Mouse (Mus musculus) forelimb bud, embryonic 11.5 days (tissue): ENCODE results near the gene Ei24.
A peak's percentile ranks its signal among the peaks of the same experiment; 100 is the strongest.

Source experiments
- DNase-seq: peaks from one replicate; pipeline ENCODE4 v3.0.0-alpha.2; 2012; ENCODE audit warnings: low read depth, low spot score

Ei24 gene

DNA sequence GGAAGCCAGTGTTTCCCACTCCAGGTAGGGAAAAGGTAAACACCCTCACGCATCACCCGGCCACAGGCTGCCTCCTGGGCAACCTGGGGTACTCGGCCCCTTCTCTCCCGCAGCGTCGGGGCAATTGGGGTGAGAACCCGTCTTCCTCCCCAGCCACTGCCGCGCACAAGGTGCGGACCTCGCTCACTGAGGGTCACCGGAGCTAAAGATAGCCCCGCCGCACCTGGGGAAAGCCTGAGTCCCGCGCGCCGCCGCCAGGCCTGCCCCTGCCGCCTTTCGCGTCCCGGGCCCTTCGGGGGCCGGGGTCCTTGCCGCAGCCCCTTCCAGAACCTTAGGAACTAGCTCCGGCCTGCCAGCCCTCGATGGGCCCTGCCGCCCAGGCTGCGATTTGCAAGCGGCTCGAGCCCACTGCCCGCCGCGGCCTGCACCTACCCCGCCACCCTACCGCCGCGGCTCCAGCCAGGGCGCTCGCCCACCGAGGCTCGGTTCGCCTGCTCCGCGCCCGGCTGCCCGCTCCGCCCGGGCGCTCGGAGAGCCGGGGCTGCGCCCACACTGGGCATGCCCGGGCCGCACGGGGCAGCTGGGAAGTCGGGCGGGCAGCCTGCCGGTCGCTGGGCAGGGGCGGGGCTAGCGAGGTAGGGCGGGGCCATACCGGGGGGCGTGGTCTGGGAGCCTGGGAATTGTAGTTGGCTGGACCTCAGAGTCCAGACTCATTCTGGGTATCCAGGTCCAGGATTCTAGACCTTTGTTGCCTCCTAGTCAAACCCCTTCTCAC lies at the start of gene Ei24:
TSS of gene Ei24 (minus strand) at position 613 of the 775 bp plus-strand sequence.
- peak; percentile 67 for DNase-seq

DNA sequence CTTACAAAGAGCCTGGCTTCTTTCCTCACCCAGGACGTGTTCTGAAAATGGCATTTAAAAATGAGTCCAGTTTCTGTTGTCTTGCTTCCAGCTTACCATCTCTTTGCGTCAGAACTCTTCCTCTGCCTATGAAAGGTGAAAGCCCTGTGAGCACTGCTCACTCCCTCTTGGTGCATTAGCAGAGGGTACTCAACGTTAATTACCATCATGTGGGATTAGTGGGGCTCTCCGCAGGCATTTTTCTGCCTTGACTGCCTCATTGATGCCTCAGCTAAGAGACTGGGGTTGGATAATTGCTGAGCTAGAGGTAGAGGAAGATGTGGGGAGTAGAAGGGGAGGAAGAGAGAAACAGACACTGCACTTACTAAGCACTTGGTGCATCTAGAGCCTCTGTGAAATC lies 49.2 kb upstream of the Ei24 start:
- no peak for DNase-seq

- DNase-seq = no peak
These were observed 36.7 kb upstream of the Ei24 start for GRCm38 (mm10) chr9:36833914-36834313.

GRCm38 (mm10) chr9:36833043-36833881 lies 36.1 kb upstream of the Ei24 start:
- peak; percentile 21 for DNase-seq

- DNase-seq = peak; percentile 57
These were observed 35.3 kb upstream of the Ei24 start for GRCm38 (mm10) chr9:36832529-36832928.

GRCm38 (mm10) chr9:36831401-36831800 lies 34.2 kb upstream of the Ei24 start:
- DNase-seq = no peak

DNA sequence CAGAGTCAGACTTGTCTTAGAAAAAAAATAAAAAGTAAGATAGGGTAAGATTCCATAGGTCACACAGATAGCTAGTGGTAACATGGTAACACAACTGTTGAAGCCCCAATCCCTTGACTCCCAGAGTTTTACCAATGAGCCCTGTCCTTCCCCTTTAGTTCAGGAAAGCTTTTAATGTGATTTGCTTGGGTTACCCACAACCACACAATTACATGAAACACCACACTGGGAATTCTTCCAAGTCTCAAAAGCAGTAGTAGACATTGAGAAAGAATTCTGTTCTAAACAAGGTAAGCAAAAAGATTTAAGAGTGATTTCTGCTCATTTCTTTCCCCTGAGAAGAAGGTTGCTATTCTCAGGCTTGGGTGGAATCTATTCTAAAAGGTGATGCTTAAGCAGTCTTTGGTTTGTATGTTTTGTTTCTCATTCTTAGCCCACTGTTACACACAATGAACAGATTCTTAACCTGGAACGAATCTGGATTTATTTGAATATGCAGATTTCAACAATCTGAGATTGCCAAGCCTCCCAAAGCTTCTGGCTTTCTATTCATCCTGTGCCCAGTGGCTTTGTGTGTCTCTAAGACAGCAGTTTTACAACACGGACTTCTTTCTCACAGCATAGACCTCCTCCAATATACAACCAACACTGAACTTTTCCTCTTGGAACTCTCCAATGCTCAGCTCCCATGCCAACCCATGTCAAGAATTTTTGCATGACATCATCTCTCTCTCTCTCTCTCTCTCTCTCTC lies 29.6 kb upstream of the Ei24 start:
- no peak for DNase-seq

GRCm38 (mm10) chr9:36822024-36822423 lies 24.8 kb upstream of the Ei24 start:
- no peak for DNase-seq

DNA sequence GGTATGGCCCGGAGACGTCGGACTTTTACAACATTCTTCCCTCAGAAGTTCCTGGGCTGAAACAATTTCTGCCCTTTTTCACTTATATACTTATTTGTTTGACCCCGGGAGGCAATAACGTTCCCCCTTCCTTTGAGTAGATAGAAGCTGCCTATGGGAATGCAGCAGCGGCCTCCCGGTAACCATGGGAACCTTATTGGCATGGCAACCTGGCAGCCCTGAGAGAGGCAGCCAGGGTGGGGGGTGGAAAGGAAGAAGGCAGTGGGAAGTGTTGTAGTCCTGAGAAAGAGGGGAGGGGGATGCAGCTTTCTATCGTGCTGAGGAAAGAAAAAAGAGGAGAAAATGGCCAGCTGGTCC lies 24.4 kb upstream of the Ei24 start, which contains the start of gene Fez1:
TSS of gene Fez1 (plus strand) at position 221 of the 357 bp plus-strand sequence.
- DNase-seq = peak; percentile 82

DNA sequence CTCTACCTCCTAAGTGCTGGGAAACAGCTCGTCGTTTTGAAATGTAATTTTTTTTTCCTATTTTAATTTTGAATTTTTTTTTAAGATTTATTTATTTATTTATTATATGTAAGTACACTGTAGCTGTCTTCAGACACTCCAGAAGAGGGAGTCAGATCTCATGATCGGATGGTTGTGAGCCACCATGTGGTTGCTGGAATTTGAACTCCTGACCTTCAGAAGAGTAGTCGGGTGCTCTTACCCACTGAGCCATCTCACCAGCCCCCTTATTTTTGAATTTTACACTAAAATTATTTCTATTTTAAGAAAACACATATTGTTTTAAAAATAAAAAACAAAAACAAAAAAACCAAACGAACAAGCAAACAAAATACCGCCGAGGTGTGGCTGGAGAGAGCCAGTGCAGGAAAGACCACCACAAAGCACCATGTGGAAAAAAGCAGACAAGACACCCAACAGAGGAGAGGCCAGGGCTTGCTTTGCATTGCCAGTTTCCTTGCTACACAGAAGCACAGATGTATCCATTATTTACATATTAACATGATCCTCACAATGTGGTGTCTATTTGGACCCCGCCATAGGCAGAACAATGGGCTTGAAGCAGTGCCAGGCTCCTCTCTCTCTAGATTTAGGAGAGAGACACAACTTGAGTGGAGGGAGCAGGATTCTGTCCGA lies 23.9 kb upstream of the Ei24 start:
- no peak for DNase-seq

GRCm38 (mm10) chr9:36818905-36819304 lies 21.7 kb upstream of the Ei24 start:
- DNase-seq = no peak

DNA sequence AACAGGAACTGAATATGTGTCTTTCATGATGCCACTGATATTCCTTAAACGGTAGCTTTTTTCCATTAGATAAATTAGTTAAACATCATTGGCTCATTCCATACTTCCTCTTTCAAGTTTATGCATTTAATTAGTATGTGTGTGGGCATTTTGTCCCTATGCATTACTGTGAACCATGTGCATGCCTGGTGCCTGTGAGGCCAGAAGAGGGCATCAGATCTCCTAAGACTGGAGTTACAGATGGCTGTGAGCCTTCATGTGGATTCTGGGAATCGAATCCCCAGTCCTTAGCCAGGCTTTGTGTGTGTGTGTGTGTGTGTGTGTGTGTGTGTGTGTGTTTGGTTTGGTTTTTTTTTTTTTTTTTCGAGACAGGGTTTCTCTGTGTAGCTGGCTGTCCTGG lies 17.3 kb upstream of the Ei24 start:
- no peak for DNase-seq

- DNase-seq = no peak
These were observed 11.1 kb upstream of the Ei24 start for GRCm38 (mm10) chr9:36808126-36808785.

DNA sequence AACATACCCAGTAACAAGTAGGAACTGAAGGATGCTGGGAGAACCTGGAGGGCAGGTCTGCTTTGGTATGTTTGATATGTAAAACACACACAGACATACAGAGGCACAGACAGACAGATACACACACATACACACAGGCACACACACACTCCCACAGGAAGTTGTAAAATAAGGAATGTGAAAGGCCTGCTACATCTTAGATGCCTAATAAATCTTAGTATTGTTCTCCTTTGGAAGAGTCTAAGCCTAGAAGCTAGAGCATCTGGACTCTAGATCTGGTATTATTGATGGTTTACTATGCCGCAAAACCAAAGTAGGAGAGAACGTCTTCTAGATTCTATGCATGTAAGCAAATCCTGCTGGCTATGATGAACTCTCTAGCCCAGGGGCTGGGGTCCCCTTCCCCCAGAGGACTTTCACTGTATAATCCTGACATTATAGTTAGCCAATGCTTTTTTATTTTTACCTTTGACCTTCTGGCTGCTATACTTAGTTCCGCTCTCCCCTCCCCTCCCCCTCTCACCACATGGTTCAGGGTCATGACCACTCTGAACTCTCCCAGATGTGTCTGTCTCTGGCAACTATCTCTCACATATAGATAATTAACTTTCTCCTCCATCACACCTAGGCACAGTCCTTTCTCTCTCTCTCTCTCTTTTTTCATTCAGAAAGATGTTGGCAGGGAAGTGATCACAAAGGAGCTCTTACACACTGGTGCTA lies 8.2 kb upstream of the Ei24 start:
- no peak for DNase-seq

DNA sequence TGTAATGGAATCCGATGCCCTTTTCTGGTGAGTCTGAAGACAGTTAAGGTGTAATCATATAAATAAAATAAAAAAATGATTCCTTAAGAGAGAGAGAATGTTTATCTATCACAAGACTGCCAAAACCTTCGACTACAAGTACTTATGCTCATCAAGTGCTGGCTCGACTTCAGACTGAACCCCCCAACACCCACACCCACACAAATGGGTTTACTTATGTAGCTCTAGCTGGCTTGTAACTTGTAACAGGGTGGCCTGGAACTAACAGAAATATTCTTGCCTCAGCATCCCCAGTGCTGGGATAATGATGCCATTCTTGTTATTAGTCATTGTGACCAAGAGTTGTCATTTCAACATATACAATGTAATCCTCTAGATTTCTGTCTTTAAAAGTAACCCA lies 6.7 kb upstream of the Ei24 start:
- DNase-seq = no peak

- DNase-seq = no peak
These were observed 6.2 kb upstream of the Ei24 start for GRCm38 (mm10) chr9:36803386-36803785.

- DNase-seq = no peak
These were observed 5.8 kb upstream of the Ei24 start for GRCm38 (mm10) chr9:36802951-36803350.

DNA sequence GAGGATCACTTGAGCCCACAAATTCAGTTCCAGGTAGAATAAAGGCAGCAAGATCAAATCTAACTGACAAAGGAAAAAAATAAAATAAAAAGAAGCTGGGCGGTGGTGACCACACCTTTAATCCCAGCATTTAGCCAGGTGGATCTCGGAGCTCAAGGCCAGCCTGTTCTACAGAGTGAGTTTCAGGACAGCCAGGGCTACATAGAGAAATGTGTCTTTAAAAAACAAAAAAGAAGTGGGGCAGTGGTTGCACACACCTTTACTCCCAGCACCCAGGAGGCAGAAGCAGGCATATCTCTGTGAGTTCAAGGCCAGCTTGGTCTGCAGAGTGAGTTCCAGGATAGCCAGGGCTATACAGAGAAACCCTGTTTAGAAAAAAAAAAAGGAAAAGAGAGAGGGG lies 4.8 kb upstream of the Ei24 start:
- DNase-seq = no peak

DNA sequence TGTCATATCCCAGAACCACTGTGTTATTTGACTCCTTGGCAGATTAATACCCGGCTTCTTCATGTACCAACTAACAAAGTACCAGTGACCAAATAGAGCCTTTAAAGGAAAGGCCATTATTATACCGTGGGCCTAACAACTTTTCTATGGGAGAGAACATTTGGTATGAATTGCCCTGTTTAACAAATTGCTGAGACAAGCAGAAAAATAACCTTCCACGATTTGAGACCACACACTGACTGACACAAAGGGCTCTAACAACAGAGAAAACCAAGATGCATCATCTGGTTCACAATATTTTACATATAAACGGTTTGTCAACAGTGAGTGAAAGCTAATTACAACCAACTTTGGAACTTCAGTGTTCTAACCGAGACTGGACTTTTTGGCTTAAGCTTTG lies 969 bp downstream of the Ei24 start:
- DNase-seq = no peak

DNA sequence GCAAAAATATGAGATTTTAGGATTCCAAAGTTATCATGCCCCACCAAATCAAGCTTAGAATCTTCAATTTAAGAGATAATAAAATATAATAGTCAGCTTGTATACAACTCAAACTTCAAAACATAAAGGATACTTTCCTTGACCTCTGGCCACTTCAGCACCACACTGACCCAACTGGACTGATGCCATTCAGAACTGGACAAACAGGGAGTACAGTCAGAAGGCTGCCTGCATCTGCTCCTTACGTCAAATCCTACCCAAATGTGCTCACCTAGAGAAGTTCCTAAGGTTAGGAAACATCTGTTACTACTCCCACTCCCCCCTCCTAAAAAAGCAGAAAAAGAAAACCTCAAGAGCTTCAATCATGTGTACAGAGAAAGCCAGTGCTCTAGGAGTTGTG lies 1.6 kb downstream of the Ei24 start:
- DNase-seq = no peak
